ENCODE assay signal across 23 mouse cellular contexts in genomic region chr4:7423204-7423603, GRCm38 (mm10).
A peak's percentile ranks its signal among the peaks of the same experiment; 100 is the strongest.
DNase-seq lines count a peak whose midpoint lies in the region; ATAC-seq and TF ChIP-seq lines count a peak whose summit lies in the region.
"Had no signal": no experiment of that assay in that cellular context is flagged by ENCODE, and none has a peak within 500 bp of the region (broad histone marks: within the 10 kb centered on the region; RNA-seq: fewer than 3 reads in every experiment).

No protein-coding gene starts in this region.

- no peaks in the 10 kb centered on the region for H3K4me1 ChIP-seq in forebrain, embryonic 13.5 days
- H3K4me1 ChIP-seq in forebrain, embryonic 11.5 days (replicated peaks; ENCODE audit: control insufficient read depth, insufficient read depth, low read length) = no peaks in the 10 kb centered on the region
- no peaks in the 10 kb centered on the region for H3K4me1 ChIP-seq in forebrain, embryonic 15.5 days
- H3K4me1 ChIP-seq in forebrain, embryonic 12.5 days = no peaks in the 10 kb centered on the region
- H3K4me1 ChIP-seq in midbrain, embryonic 14.5 days (ENCODE audit: control insufficient read depth, insufficient read depth, low read length) = no peaks in the 10 kb centered on the region
- no peaks in the 10 kb centered on the region for H3K4me1 ChIP-seq in midbrain, embryonic 15.5 days
- H3K4me1 ChIP-seq in forebrain, postnatal 0 days (ENCODE audit: insufficient read depth) = no peaks in the 10 kb centered on the region
- no peaks in the 10 kb centered on the region for H3K4me1 ChIP-seq in kidney, adult 2 months (ENCODE audit: control insufficient read depth, insufficient read depth, low read length)
- H3K4me1 ChIP-seq: embryonic facial prominence, embryonic 10.5 days; embryonic facial prominence, embryonic 12.5 days had no signal

- H3K9me3 ChIP-seq in forebrain, embryonic 13.5 days (replicated peaks) = no peaks in the 10 kb centered on the region
- H3K9me3 ChIP-seq in forebrain, embryonic 11.5 days (ENCODE audit: control insufficient read depth, low read length) = no peaks in the 10 kb centered on the region
- H3K9me3 ChIP-seq in forebrain, embryonic 15.5 days = no peaks in the 10 kb centered on the region
- no peaks in the 10 kb centered on the region for H3K9me3 ChIP-seq in forebrain, embryonic 12.5 days
- H3K9me3 ChIP-seq in midbrain, embryonic 14.5 days (ENCODE audit: control insufficient read depth, low read length) = no peaks in the 10 kb centered on the region
- H3K9me3 ChIP-seq in midbrain, embryonic 15.5 days = no peaks in the 10 kb centered on the region
- no peaks in the 10 kb centered on the region for H3K9me3 ChIP-seq in forebrain, postnatal 0 days (ENCODE audit: low read length)
- H3K9me3 ChIP-seq: embryonic facial prominence, embryonic 10.5 days; embryonic facial prominence, embryonic 12.5 days had no signal

- no peak overlapping the region for H3K4me2 ChIP-seq in forebrain, embryonic 13.5 days
- H3K4me2 ChIP-seq in forebrain, embryonic 11.5 days (ENCODE audit: low read depth, low read length, severe bottlenecking) = no peak overlapping the region
- H3K4me2 ChIP-seq in forebrain, embryonic 15.5 days (replicated peaks) = no peak overlapping the region
- no peak overlapping the region for H3K4me2 ChIP-seq in forebrain, embryonic 12.5 days
- H3K4me2 ChIP-seq in midbrain, embryonic 14.5 days (ENCODE audit: low read length) = no peak overlapping the region
- no peak overlapping the region for H3K4me2 ChIP-seq in midbrain, embryonic 15.5 days
- H3K4me2 ChIP-seq in forebrain, postnatal 0 days (ENCODE audit: low read depth) = no peak overlapping the region
- H3K4me2 ChIP-seq: embryonic facial prominence, embryonic 12.5 days had no signal

- TF ChIP-seq POLR2A in kidney, adult 2 months (IDR thresholded peaks at IDR 0.05; ENCODE audit: low read depth, low read length) = no peak

- H3K27ac ChIP-seq in forebrain, embryonic 13.5 days = no peak overlapping the region
- no peak overlapping the region for H3K27ac ChIP-seq in forebrain, embryonic 11.5 days (ENCODE audit: low read depth, low read length)
- H3K27ac ChIP-seq in forebrain, embryonic 15.5 days (replicated peaks) = peak overlapping the region; percentile 12
- no peak overlapping the region for H3K27ac ChIP-seq in forebrain, embryonic 12.5 days
- no peak overlapping the region for H3K27ac ChIP-seq in midbrain, embryonic 14.5 days (replicated peaks; ENCODE audit: low read depth, low read length)
- H3K27ac ChIP-seq in midbrain, embryonic 15.5 days = no peak overlapping the region
- no peak overlapping the region for H3K27ac ChIP-seq in forebrain, postnatal 0 days (ENCODE audit: low read depth, low read length)
- H3K27ac ChIP-seq in kidney, adult 2 months (ENCODE audit: insufficient read depth, low read depth, low read length) = no peak overlapping the region
- H3K27ac ChIP-seq: embryonic facial prominence, embryonic 10.5 days; embryonic facial prominence, embryonic 12.5 days had no signal

- H3K9ac ChIP-seq in forebrain, embryonic 13.5 days = no peak overlapping the region
- no peak overlapping the region for H3K9ac ChIP-seq in forebrain, embryonic 11.5 days (ENCODE audit: low read length)
- no peak overlapping the region for H3K9ac ChIP-seq in forebrain, embryonic 15.5 days (replicated peaks)
- no peak overlapping the region for H3K9ac ChIP-seq in forebrain, embryonic 12.5 days
- no peak overlapping the region for H3K9ac ChIP-seq in midbrain, embryonic 14.5 days (replicated peaks; ENCODE audit: low read length)
- H3K9ac ChIP-seq in midbrain, embryonic 15.5 days = no peak overlapping the region
- H3K9ac ChIP-seq in forebrain, postnatal 0 days = no peak overlapping the region
- H3K9ac ChIP-seq: embryonic facial prominence, embryonic 12.5 days had no signal

- no peak for DNase-seq in forebrain, embryonic 11.5 days (ENCODE audit: low spot score)
- DNase-seq in midbrain, embryonic 14.5 days = no peak
- DNase-seq in forebrain, postnatal 0 days = peak; percentile 35
- no peak for DNase-seq in kidney, adult 2 months
- DNase-seq: adrenal gland, postnatal 10 days; adrenal gland, postnatal 25 days; B cell, adult 2 months; cerebellum, adult 11-12 months; cerebellum, adult 2 months; cerebellum, adult 9-10 months; cerebellum, postnatal 10 days; cerebellum, postnatal 25 days had no signal

- peak; percentile 59; the same call in 1 of the 2 replicates for ATAC-seq in forebrain, embryonic 13.5 days
- no peak for ATAC-seq in forebrain, embryonic 11.5 days (replicated peaks; ENCODE audit: low FRiP score)
- ATAC-seq in forebrain, embryonic 15.5 days (replicated peaks) = peak; percentile 83
- ATAC-seq in forebrain, embryonic 12.5 days (ENCODE audit: low FRiP score) = no peak
- peak; percentile 17; the same call in 1 of the 2 replicates for ATAC-seq in midbrain, embryonic 14.5 days (ENCODE audit: low FRiP score, low TSS enrichment)
- ATAC-seq in midbrain, embryonic 15.5 days (replicated peaks) = no peak
- ATAC-seq in forebrain, postnatal 0 days = peak; percentile 84
- ATAC-seq: activated CD4-positive, CD25-positive, alpha-beta regulatory T cell, adult 4 months; CD4-positive, CD25-positive, alpha-beta regulatory T cell, adult 4 months; Patski had no signal

- no peaks in the 10 kb centered on the region for H3K27me3 ChIP-seq in forebrain, embryonic 13.5 days
- no peaks in the 10 kb centered on the region for H3K27me3 ChIP-seq in forebrain, embryonic 11.5 days (ENCODE audit: control insufficient read depth, insufficient read depth, low read length)
- H3K27me3 ChIP-seq in forebrain, embryonic 15.5 days = no peaks in the 10 kb centered on the region
- no peaks in the 10 kb centered on the region for H3K27me3 ChIP-seq in forebrain, embryonic 12.5 days
- H3K27me3 ChIP-seq in midbrain, embryonic 14.5 days (ENCODE audit: control insufficient read depth, insufficient read depth, low read length) = no peaks in the 10 kb centered on the region
- H3K27me3 ChIP-seq in midbrain, embryonic 15.5 days (replicated peaks) = no peaks in the 10 kb centered on the region
- H3K27me3 ChIP-seq in forebrain, postnatal 0 days (ENCODE audit: insufficient read depth, low read length) = no peaks in the 10 kb centered on the region
- H3K27me3 ChIP-seq in kidney, adult 2 months (replicated peaks; ENCODE audit: control insufficient read depth, insufficient read depth, low read length) = no peaks in the 10 kb centered on the region
- H3K27me3 ChIP-seq: CH12.LX; embryonic facial prominence, embryonic 12.5 days; Patski had no signal

- TF ChIP-seq CTCF in forebrain, postnatal 0 days (IDR thresholded peaks at IDR 0.05; ENCODE audit: low read depth) = no peak
- TF ChIP-seq CTCF in kidney, adult 2 months (conservative IDR thresholded peaks at IDR 0.05; ENCODE audit: insufficient read depth, insufficient read length, low read depth, low read length) = no peak

- no peak overlapping the region for H3K4me3 ChIP-seq in forebrain, embryonic 13.5 days
- no peak overlapping the region for H3K4me3 ChIP-seq in forebrain, embryonic 11.5 days (ENCODE audit: low read depth, low read length)
- H3K4me3 ChIP-seq in forebrain, embryonic 15.5 days = no peak overlapping the region
- no peak overlapping the region for H3K4me3 ChIP-seq in forebrain, embryonic 12.5 days (replicated peaks)
- H3K4me3 ChIP-seq in midbrain, embryonic 14.5 days (replicated peaks; ENCODE audit: low read depth, low read length) = no peak overlapping the region
- H3K4me3 ChIP-seq in midbrain, embryonic 15.5 days = no peak overlapping the region
- no peak overlapping the region for H3K4me3 ChIP-seq in forebrain, postnatal 0 days (ENCODE audit: low read depth, low read length)
- no peak overlapping the region for H3K4me3 ChIP-seq in kidney, adult 2 months (ENCODE audit: insufficient read depth, low read depth, low read length)
- H3K4me3 ChIP-seq: embryonic facial prominence, embryonic 10.5 days; embryonic facial prominence, embryonic 12.5 days had no signal

- WGBS in forebrain, embryonic 13.5 days = 79% methylated on average over 4 of the region's 4 CpGs
- 77% methylated on average over 4 of the region's 4 CpGs for WGBS in forebrain, embryonic 11.5 days
- 55% methylated on average over 4 of the region's 4 CpGs for WGBS in forebrain, embryonic 15.5 days
- 70% methylated on average over 4 of the region's 4 CpGs for WGBS in forebrain, embryonic 12.5 days
- 76% methylated on average over 4 of the region's 4 CpGs for WGBS in midbrain, embryonic 14.5 days
- WGBS in midbrain, embryonic 15.5 days = 79% methylated on average over 4 of the region's 4 CpGs
- 46% methylated on average over 4 of the region's 4 CpGs for WGBS in forebrain, postnatal 0 days
- 58% methylated on average over 4 of the region's 4 CpGs for WGBS in kidney, adult 2 months

- H3K36me3 ChIP-seq in forebrain, embryonic 13.5 days (ENCODE audit: poor library complexity, severe bottlenecking) = no peaks in the 10 kb centered on the region
- H3K36me3 ChIP-seq in forebrain, embryonic 11.5 days (ENCODE audit: control insufficient read depth, insufficient read depth, low read length) = no peaks in the 10 kb centered on the region
- H3K36me3 ChIP-seq in forebrain, embryonic 15.5 days = no peaks in the 10 kb centered on the region
- H3K36me3 ChIP-seq in forebrain, embryonic 12.5 days (replicated peaks) = no peaks in the 10 kb centered on the region
- H3K36me3 ChIP-seq in midbrain, embryonic 14.5 days (ENCODE audit: control insufficient read depth, insufficient read depth, low read length) = no peaks in the 10 kb centered on the region
- H3K36me3 ChIP-seq in midbrain, embryonic 15.5 days (replicated peaks) = no peaks in the 10 kb centered on the region
- no peaks in the 10 kb centered on the region for H3K36me3 ChIP-seq in forebrain, postnatal 0 days (ENCODE audit: insufficient read depth)
- no peaks in the 10 kb centered on the region for H3K36me3 ChIP-seq in kidney, adult 2 months (ENCODE audit: control insufficient read depth, insufficient read depth, low read length)
- H3K36me3 ChIP-seq: embryonic facial prominence, embryonic 10.5 days; embryonic facial prominence, embryonic 12.5 days; G1E had no signal

Comparison
In these comparisons a context has a peak if more than half of its experiments do, and no peak if none do; other contexts are left out.
1. ATAC-seq: peak in forebrain, embryonic 13.5 days (single experiment), forebrain, embryonic 15.5 days (single experiment), midbrain, embryonic 14.5 days (single experiment) and forebrain, postnatal 0 days (single experiment); none in forebrain, embryonic 11.5 days (single experiment), forebrain, embryonic 12.5 days (single experiment) and midbrain, embryonic 15.5 days (single experiment).